Mouse (Mus musculus): Measurements from ENCODE around the gene Wdr43.
A peak's percentile ranks its signal among the peaks of the same experiment; 100 is the strongest.

Wdr43 gene

GRCm38 (mm10) chr17:71662751-71663250, 47.1 kb downstream of the Wdr43 start:
- peak; percentile 62 to 79 for DNase-seq (ENCODE audit: low spot score in 2 of 2)

DNA sequence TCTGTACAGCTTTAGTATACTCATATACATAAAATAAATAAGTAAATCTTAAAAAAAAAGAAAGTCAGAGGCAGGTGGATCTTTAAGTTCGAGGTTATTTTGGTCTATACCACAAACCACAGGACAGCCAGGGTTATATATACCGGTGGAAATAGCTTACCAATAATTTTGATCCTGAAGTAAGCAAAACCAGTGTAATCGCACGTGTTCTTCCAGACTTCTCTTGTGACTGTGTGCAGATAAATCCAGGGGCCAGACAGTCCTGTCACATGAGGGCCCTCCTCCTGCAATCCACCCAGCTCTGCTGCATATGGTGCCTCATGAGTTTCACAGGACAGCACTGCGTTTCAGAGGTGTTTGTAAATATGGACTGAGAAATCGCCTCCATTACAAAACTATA, 47.8 kb downstream of the Wdr43 start:
- no peak for DNase-seq (ENCODE audit: low spot score in 2 of 2)

DNA sequence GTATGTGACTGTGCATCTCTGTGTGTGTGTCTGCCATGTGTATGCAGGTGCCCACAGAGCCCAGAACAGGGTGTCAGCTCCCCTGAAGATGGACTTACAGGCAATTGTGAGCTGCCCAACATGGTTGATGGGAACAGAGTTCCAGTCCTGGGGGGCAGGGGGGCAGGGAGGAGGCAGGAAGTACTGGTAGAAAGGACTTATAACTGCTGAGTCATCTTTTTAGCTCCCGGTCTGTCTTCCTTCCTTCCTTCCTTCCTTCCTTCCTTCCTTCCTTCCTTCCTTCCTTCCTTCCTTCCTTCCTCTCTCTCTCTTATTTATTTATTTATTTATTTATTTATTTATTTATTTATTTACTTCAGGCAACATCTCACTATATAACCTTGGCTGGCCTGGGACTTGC, 48.5 kb downstream of the Wdr43 start:
- no peak for DNase-seq (ENCODE audit: low spot score in 2 of 2)

- DNase-seq (ENCODE audit: low spot score in 2 of 2) = no peak
Measured at GRCm38 (mm10) chr17:71665201-71665600, 49.5 kb downstream of the Wdr43 start.

- no peak for DNase-seq (ENCODE audit: low spot score in 2 of 2)
Measured at GRCm38 (mm10) chr17:71669511-71669910, 53.8 kb downstream of the Wdr43 start.

- DNase-seq (ENCODE audit: low spot score in 2 of 2) = peak in 1 of 2 experiments; percentile 48
Measured at GRCm38 (mm10) chr17:71671840-71672546, 56.3 kb downstream of the Wdr43 start.

DNA sequence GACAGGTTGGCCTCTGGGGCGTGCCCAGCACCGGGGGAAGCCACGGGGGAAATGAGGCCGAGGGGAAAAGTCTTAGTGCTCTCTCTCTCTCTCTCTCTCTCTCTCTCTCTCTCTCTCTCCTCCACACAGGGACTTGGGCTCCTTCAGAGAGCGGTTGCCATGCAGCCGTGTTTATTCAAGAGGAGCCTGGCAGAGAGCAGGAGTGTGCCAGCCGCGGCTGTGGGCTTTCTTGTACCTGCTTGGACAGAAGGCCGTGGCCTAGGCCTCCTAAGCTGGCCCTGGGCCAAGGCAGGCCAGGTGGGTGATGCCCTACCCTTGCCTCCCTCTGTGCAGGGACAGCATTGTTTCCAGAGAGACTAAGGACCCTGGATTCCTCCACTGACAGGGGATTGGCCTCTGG, 57.4 kb downstream of the Wdr43 start, which contains the start of gene Togaram2:
Gene Togaram2 (plus strand): TSS at position 170 of the 400 bp plus-strand sequence.
- DNase-seq (ENCODE audit: low spot score in 2 of 2) = no peak

DNA sequence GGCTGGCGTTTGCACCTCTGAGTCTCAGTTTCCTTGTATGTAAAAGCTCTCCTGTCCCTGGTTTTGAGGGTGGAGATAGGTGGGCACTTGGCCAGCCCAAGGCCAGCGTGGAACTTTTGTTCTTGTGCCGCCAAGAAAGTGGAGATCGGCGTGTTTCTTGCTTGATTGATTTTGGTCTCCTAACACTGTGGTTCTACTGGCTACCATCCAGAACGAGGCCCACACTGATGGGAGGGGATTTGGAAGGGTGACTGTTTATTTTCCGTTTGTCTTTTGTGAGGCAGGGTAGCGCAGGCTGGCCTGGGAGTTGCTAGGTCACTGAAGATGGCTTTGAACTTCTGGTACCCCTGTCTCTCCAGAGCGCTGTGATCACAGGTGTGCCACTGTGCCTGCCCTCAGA, 58.2 kb downstream of the Wdr43 start:
- DNase-seq (ENCODE audit: low spot score in 2 of 2) = no peak

DNA sequence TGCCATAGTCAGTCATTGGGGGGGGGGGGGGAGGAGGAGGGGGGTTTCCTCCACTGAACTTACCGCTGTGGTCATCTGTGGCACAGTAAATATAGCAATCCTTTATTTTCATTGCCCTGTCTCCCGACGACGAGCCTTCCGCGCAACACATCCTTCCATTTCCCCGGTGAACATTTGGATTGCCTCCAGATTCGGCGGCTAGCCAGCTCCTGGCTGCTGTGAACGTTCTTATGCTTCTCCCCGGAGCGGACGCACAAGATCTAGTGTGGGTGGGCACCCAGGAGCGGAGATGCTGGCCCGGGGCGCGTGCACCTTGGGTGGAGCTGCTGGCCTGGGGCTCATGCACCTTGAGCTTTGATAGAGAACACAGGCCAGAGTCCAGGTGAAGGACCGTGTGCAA, 59.2 kb downstream of the Wdr43 start:
- peak in 1 of 2 experiments; percentile 39 for DNase-seq (ENCODE audit: low spot score in 2 of 2)

DNA sequence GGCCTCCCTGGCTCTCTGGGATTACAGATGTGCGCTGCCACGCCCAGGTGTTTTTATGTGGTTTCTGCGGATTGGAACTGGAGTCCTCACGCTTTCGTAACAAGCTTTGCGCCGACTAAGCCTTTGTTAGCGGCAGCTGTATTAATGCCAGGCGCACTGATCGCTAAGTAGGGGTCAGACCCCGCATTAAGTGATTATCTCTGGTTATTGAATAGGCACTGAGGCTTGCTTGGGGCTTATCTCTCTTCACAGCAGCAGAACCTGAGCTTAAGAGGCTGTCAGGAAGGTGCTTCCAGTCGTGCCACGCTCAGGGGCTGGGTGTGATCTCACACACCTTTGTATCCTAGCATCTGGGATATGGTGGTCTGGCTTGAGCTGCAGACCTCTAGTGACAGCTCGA, 66.0 kb downstream of the Wdr43 start:
- no peak for DNase-seq (ENCODE audit: low spot score in 2 of 2)

DNA sequence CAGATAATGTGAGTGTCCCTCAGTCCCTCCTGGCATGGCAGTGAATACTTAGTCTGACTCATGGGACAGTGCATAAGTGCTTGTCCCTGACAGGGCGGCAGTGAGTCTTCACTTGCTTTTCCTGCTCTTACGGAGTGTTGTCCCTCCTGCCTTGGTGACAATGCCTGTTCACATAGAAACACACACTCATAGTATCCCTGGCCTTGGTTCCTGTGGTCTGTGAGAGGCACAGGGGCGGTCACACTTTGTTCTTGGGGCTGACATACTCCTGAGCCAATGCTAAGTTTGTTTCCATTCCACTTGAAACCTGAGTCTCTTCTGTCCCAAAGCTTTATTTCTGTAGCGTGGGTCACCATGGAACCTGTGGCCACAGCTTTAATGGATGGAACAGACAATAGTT, 66.7 kb downstream of the Wdr43 start:
- DNase-seq (ENCODE audit: low spot score in 2 of 2) = no peak

GRCm38 (mm10) chr17:71683281-71683680, 67.6 kb downstream of the Wdr43 start:
- DNase-seq (ENCODE audit: low spot score in 2 of 2) = no peak

DNA sequence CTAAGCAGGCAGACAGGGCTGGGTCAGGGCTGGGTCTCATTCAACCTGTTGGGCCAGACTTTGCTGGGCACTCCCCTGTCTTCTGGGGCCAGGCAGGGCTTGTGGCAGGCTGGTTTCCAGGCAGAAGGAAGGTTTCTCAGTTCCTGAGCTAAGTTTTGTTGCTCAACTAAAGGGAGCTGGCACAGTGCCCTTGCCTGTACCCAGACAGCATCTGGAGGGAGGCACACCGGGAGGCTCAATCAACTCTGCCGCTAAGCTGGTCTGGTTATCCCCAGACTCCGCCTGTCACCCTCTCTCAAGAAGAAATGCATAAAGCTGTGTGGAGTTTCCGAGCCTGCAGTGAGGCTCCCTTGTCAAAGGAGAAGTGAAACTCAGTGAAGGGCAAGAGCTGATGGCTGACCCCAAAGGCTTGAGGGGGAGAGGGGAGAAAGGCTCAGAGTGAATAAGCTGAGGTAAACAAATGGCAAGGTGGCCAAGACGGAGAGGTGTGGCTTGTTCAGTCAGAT, 68.5 kb downstream of the Wdr43 start:
- DNase-seq (ENCODE audit: low spot score in 2 of 2) = no peak

DNA sequence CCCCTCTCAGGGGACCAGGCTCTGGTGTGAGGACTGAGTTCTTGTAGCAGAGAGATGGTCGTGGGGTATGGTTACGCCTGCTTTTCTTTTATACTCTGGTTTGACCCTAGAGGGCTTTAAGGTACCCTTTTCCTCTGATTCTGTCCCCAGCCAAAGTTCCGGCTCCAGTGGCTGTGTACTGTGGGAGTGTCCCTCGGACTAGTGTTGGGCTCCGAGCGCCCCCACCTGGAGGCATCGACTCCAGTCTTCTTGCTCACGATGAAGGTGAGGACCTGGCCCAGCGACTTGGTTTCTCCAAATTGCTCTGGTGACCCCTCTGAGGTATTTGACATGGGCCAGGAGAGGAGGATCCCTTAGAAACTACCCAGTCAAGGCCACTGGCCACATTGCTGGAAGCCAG, 71.7 kb downstream of the Wdr43 start:
- DNase-seq (ENCODE audit: low spot score in 2 of 2) = no peak

DNA sequence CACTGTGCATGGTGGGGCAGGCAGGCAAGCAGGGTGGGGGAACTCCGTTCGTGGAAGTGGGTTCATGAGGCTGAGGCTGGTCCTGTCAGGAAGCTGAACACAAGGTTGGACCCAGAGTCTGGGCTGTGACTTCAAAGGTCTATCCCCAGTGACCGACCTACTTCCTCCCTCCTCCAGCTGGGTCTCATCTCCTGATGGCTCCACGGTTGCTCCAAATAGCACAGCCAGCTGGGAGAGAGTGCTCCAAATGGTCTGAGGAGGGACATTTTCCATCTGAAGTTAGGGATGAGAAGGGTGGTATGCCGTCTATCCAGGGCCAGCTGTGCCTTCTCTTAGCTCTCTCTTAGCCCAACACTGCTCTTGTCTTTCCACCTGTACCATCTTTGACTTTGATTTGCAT, 74.2 kb downstream of the Wdr43 start:
- DNase-seq (ENCODE audit: low spot score in 2 of 2) = no peak

DNA sequence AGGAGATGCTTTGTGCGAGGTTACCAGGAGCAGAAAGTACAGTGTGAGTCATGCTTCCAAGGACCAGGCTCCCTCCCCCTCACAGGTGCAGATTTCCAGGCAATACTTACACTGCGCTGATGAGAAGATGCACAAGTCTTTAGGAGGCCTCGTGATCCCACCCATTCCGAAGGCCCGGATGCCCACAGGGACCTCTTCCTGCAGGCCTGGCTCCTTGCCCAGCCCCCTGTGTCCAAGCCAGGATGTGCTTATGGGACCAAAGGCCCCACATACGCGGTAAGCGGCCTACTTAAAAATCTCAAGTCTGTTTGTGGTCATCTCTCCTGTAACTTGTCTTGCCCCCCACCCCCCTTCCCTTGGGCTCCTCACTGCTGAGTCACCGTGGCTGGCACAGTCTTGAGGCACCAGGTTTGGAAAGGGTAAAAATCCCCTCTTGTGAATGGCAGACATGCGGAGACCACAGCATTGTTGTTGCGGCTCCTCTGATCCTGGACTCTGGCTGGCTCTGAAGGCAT, 75.7 kb downstream of the Wdr43 start:
- DNase-seq (ENCODE audit: low spot score in 2 of 2) = no peak

GRCm38 (mm10) chr17:71693313-71693712, 77.6 kb downstream of the Wdr43 start:
- DNase-seq (ENCODE audit: low spot score in 2 of 2) = no peak

DNA sequence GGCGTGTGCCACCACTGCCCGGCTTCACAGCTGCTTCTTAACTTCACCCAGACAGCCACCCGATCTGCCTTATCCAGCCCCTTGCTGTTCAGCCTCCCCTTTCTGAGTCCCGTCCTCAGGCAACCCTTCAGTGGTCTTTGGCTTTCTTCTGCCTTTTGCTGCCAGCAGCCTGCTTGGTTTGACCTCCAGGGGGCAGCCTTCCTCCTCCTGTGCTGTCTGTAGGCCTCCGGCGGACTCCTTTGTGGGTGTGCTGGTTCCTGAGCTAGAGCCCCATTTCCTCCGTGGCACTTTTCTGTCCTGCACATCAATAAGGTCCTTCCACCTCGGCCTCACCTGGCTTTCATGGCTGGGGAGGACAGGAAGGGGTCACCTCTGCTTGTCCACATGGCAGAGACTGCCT, 78.1 kb downstream of the Wdr43 start:
- DNase-seq (ENCODE audit: low spot score in 2 of 2) = no peak

DNA sequence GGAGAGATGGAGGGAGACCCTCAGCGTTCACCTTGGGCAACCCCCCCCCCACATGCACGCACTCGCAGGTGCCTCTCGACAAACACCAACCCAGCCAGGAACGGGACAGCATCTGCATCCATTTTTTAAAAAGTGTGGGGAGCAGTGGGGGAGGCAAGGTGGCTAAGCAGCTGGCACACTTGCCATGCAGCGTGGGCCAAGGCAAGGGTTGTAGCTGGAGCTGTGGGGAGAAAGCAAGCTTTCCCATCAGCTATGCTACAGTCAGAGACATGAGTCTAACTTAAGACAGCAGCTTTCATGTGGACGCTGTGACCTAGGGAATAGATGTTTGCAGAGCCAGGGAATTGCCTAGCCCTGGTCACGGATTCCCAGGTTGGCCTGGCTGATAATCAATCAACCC, 79.5 kb downstream of the Wdr43 start:
- DNase-seq (ENCODE audit: low spot score in 2 of 2) = no peak

DNA sequence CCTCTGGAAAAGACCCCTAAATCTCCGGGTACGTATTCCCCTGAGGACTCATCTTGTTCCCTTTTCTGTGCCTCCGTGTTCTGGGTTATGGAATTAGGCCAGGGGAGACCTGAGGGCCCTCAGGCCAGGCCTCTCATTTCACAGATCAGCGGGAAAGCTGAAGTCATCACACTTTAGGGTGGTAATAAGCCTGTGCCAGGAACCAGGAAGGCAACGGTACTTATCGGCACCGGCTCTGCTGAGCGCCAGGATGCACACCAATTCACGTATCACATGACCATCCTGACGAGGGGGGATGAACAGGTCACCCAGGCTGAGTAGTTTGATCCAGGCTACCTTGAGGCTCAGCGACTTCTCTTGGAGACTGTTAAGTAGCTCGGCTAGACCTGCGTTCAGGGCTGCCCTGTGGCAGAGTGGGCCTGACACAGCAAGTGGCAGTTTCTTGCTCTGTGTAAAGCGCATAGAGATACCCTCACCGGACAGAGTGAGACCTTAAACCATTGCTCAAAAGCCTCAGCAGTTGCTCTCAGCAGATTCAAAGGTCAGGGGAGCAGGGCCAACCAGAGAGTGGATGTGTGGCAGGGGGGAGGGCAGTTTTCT, 80.1 kb downstream of the Wdr43 start:
- no peak for DNase-seq (ENCODE audit: low spot score in 2 of 2)

GRCm38 (mm10) chr17:71696396-71696795, 80.7 kb downstream of the Wdr43 start:
- DNase-seq (ENCODE audit: low spot score in 2 of 2) = no peak

DNA sequence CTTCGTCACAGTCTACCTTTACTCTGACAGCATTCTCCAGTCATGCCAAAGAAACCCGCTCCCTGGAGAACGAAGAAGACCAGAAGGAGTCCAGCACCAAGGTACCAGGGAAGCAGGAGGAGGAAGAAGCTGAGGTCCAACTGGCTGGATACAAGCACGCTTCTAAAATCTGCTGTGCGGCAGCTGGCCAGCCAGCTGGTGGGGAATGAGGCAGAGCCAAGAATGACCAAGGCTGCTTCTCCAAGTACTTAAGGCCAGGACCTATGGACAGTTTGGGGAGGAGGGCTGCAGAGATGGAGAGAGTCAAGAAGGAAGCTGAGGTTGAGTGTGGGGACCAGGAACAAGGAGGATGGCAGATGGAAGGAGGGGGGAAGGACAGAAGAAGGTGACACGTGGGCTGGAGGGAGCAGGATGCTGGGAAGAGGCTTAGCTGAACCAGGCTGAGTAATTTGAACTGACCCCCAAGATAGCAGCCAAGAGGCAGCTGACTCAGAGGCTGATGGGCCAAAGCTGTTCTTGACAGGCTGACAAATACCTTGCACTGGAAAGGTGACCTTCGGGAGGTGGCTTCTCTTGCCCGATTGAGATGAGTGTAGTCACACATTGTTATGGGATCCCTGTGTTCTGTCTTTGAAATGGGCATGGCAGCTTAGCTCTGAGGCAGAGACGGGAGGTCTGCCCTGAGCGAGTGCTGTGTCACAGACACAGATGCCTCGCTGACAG, 82.4 kb downstream of the Wdr43 start:
- DNase-seq (ENCODE audit: low spot score in 2 of 2) = no peak
